Mouse (Mus musculus) stomach, postnatal 0 days (tissue): ENCODE results near the gene Pax3.

Experiments used
- CTCF ChIP-seq: IDR thresholded peaks from 2 replicates; pipeline ENCODE4 v1.5.1; 2016; ENCODE audit warnings: antibody characterized with exemption, low read depth, mild to moderate bottlenecking, moderate library complexity
- EP300 ChIP-seq: optimal IDR thresholded peaks from 2 replicates; pipeline ENCODE3; 2016; ENCODE audit warnings: antibody characterized with exemption

- TF ChIP-seq CTCF (no peak), EP300 (no peak)
Observed at GRCm38 (mm10) chr1:78197351-78198234, 659 bp upstream of the Pax3 start.
